Mouse (Mus musculus) CH12.LX (cell line): ENCODE results near the gene Ccnd3. TPM values are rescaled to one million over a fixed set of nuclear protein-coding genes. Genes with fewer than 3 reads are reported as not detected.

ENCODE experiments used
- DNase-seq: peaks from one replicate; pipeline ENCODE4 v3.0.0-alpha.2; 2013; ENCODE audit errors: extremely low read depth
- H3K27ac ChIP-seq: 2 replicates; pipeline ENCODE4 v1.5.1; 2012; ENCODE audit warnings: low read depth, mild to moderate bottlenecking, control low read depth, moderate library complexity; ENCODE audit not compliant: insufficient read depth
- H3K27me3 ChIP-seq: replicated peaks from 2 replicates; pipeline ENCODE3; 2012; ENCODE audit warnings: inconsistent platforms
- H3K36me3 ChIP-seq, 2 experiments: replicated peaks in 1 of 2; 2 replicates each; pipeline versions ENCODE3 to v1.6.1; 2012; ENCODE audit warnings: inconsistent platforms in 1 of 2, low read length in 1 of 2, mild to moderate bottlenecking in 1 of 2, mixed read lengths in 1 of 2, moderate library complexity in 1 of 2; ENCODE audit not compliant: control insufficient read depth in 1 of 2, insufficient read depth in 1 of 2
- H3K4me1 ChIP-seq, 2 experiments: 2 replicates each; pipeline ENCODE4 v1.6.1; 2012; ENCODE audit warnings: inconsistent platforms in 1 of 2, moderate library complexity in 1 of 2; ENCODE audit not compliant: insufficient read depth in 2 of 2, control insufficient read depth in 1 of 2
- H3K4me2 ChIP-seq: 2 replicates; pipeline ENCODE4 v1.6.1; 2012; ENCODE audit warnings: low read depth, mild to moderate bottlenecking, control low read depth; ENCODE audit not compliant: poor library complexity, insufficient read depth, severe bottlenecking
- H3K4me3 ChIP-seq, 3 experiments: fragments of 150-350 bp in 1 of 3; sonication (generic) in 1 of 3; replicated peaks in 1 of 3; 2 replicates each; pipeline versions ENCODE3 to v1.5.1; 2011 to 2012; ENCODE audit warnings: low read depth in 2 of 3, low read length in 2 of 3, mild to moderate bottlenecking in 2 of 3, moderate library complexity in 2 of 3, control low read depth in 1 of 3, improper control_type of control experiment in 1 of 3, inconsistent platforms in 1 of 3, mixed read lengths in 1 of 3; ENCODE audit not compliant: poor library complexity in 1 of 3
- H3K79me2 ChIP-seq: replicated peaks from 2 replicates; pipeline ENCODE4 v1.6.1; 2012; ENCODE audit warnings: mild to moderate bottlenecking, moderate library complexity; ENCODE audit not compliant: control insufficient read depth, poor library complexity, insufficient read depth, severe bottlenecking; ENCODE audit errors: extremely low read depth
- H3K9ac ChIP-seq: 2 replicates; pipeline ENCODE4 v1.6.1; 2012; ENCODE audit warnings: low read depth, mild to moderate bottlenecking, control low read depth, moderate library complexity; ENCODE audit not compliant: insufficient read depth
- H3K9me3 ChIP-seq: replicated peaks from 2 replicates; pipeline ENCODE3; 2012; ENCODE audit warnings: low read length, inconsistent platforms, mixed read lengths
- BHLHE40 ChIP-seq: IDR thresholded peaks from 2 replicates; pipeline ENCODE4 v1.6.1; 2011; ENCODE audit warnings: mild to moderate bottlenecking, low read depth, low read length, improper control_type of control experiment
- E2F4 ChIP-seq: IDR thresholded peaks from 2 replicates; pipeline ENCODE4 v1.6.1; 2011; ENCODE audit warnings: low read depth, low read length, improper control_type of control experiment; ENCODE audit not compliant: insufficient replicate concordance
- ELF1 ChIP-seq: IDR thresholded peaks from 2 replicates; pipeline ENCODE4 v1.6.1; 2014; ENCODE audit warnings: low read depth, mild to moderate bottlenecking, inconsistent platforms, low read length, improper control_type of control experiment
- EP300 ChIP-seq: IDR thresholded peaks from 2 replicates; pipeline ENCODE4 v1.6.1; 2011; ENCODE audit warnings: low read length, improper control_type of control experiment
- ETS1 ChIP-seq: conservative IDR thresholded peaks from 2 replicates; pipeline ENCODE4 v1.6.1; 2012; ENCODE audit warnings: low read depth, mild to moderate bottlenecking, inconsistent platforms, low read length, improper control_type of control experiment, moderate library complexity
- GABPA ChIP-seq: IDR thresholded peaks from 2 replicates; pipeline ENCODE4 v1.6.1; 2012; ENCODE audit warnings: low read depth, low read length, improper control_type of control experiment, inconsistent platforms; ENCODE audit not compliant: insufficient replicate concordance
- IRF4 ChIP-seq: IDR thresholded peaks from 2 replicates; pipeline ENCODE4 v1.6.1; 2014; ENCODE audit warnings: low read depth, mild to moderate bottlenecking, inconsistent platforms, low read length, improper control_type of control experiment
- KAT2A ChIP-seq: IDR thresholded peaks from 2 replicates; pipeline ENCODE4 v1.6.1; 2012; ENCODE audit warnings: low read length, improper control_type of control experiment, inconsistent platforms; ENCODE audit not compliant: insufficient replicate concordance
- MAX ChIP-seq: IDR thresholded peaks from 2 replicates; pipeline ENCODE4 v1.6.1; 2011; ENCODE audit warnings: low read length, improper control_type of control experiment
- MAZ ChIP-seq: IDR thresholded peaks from 2 replicates; pipeline ENCODE4 v1.6.1; 2012; ENCODE audit warnings: low read depth, mild to moderate bottlenecking, inconsistent platforms, low read length, improper control_type of control experiment, moderate library complexity
- MEF2A ChIP-seq: IDR thresholded peaks from 2 replicates; pipeline ENCODE4 v1.6.1; 2014; ENCODE audit warnings: low read depth, mild to moderate bottlenecking, inconsistent platforms, low read length, improper control_type of control experiment, borderline replicate concordance
- MXI1 ChIP-seq: IDR thresholded peaks from 2 replicates; pipeline ENCODE4 v1.6.1; 2011; ENCODE audit warnings: mild to moderate bottlenecking, low read depth, low read length, improper control_type of control experiment
- NELFE ChIP-seq: IDR thresholded peaks from 2 replicates; pipeline ENCODE4 v1.6.1; 2011; ENCODE audit warnings: low read depth, low read length, improper control_type of control experiment
- NRF1 ChIP-seq: IDR thresholded peaks from 2 replicates; pipeline ENCODE4 v1.6.1; 2014; ENCODE audit warnings: low read depth, mild to moderate bottlenecking, inconsistent platforms, low read length, improper control_type of control experiment, moderate library complexity
- POLR2A ChIP-seq: IDR thresholded peaks from 2 replicates; pipeline ENCODE4 v1.6.1; 2011; ENCODE audit warnings: low read depth, mild to moderate bottlenecking, improper control_type of control experiment, low read length
- RAD21 ChIP-seq: IDR thresholded peaks from 2 replicates; pipeline ENCODE4 v1.6.1; 2011; ENCODE audit warnings: low read depth, mild to moderate bottlenecking, low read length, improper control_type of control experiment, moderate library complexity
- UBTF ChIP-seq: IDR thresholded peaks from 2 replicates; pipeline ENCODE4 v1.6.1; 2012; ENCODE audit warnings: low read depth, mild to moderate bottlenecking, inconsistent platforms, low read length, improper control_type of control experiment, moderate library complexity
- ZC3H11A ChIP-seq: IDR thresholded peaks from 2 replicates; pipeline ENCODE4 v1.6.1; 2012; ENCODE audit warnings: low read depth, mild to moderate bottlenecking, inconsistent platforms, low read length, improper control_type of control experiment
- ZMIZ1 ChIP-seq: IDR thresholded peaks from 2 replicates; pipeline ENCODE4 v1.6.1; 2012; ENCODE audit warnings: low read depth, mild to moderate bottlenecking, inconsistent platforms, low read length, improper control_type of control experiment
- dilution Hi-C: fragments of 300-500 bp; cut with MboI; formaldehyde crosslinking; loops from 2 replicates; pipeline ENCODE4 v1.14.3; 2020; ENCODE audit warnings: low sequenced_read_pairs; ENCODE audit not compliant: extremely low pct_unique_long_range_greater_than_20kb, extremely low pct_ligation_motif_present
- in situ Hi-C: fragments of 300-500 bp; cut with MboI; formaldehyde crosslinking; loops from 3 replicates; pipeline ENCODE4 v1.14.3; 2019; ENCODE audit warnings: low sequenced_read_pairs, low pct_ligation_motif_present, low pct_unique_long_range_greater_than_20kb, mixed read lengths
- polyA plus RNA-seq: library from polyadenylated mRNA; unstranded; fragments of >175 nt; gene quantifications from 2 replicates; pipeline ENCODE4 v1.2.1, GENCODE M21; 2012; ENCODE audit warnings: low read depth; ENCODE audit not compliant: insufficient read length
- total RNA-seq, 2 experiments: library from RNA; depleted of rRNA; stranded (reverse); fragments of 300-350 nt in 1 of 2; fragments of >200 nt in 1 of 2; gene quantifications; 2 replicates each; pipeline ENCODE4 v1.2.3; 2012 to 2014

Gene Ccnd3
- total and polyA plus RNA-seq, 3 experiments: 30.6 to 121 (median 48.7) TPM

DNA sequence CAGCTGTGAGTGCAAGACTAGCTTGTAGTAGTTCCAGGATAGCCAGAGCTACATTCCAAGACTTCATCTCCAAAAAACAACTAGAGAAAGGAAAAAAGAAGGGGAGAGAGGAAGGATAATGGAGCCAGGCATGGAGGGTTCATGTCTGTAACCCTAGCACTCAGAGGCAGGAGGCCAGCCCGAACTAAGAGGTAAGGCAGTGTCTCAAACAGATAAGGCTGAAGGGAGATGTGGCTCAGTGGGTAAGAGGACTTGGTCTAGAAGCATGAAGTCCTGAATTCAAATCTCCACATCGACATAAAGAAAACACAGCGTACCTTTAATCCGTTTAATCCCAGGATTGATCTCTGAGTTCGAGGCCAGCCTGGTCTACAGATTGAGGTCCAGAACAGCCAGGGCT is 27.5 kb downstream of the Ccnd3 start:
- Histone ChIP-seq H3K4me2 (no peak overlapping the region), H3K36me3 (no peaks in the 10 kb centered on the region), H3K4me3 (no peak overlapping the region), H3K27ac (no peak overlapping the region), H3K27me3 (no peaks in the 10 kb centered on the region), H3K9ac (no peak overlapping the region), H3K4me1 (peaks cover 4 to 20% of the 10 kb centered on the region in 2 experiments; a peak in 3 of 4 replicates), H3K79me2 (no peaks in the 10 kb centered on the region), H3K9me3 (no peaks in the 10 kb centered on the region)
- dilution Hi-C loops (no loop called here), in situ Hi-C loops (no loop called here)
- TF ChIP-seq NRF1 (no peak), NELFE (no peak), BHLHE40 (no peak), E2F4 (no peak), GABPA (no peak), RAD21 (no peak), MAZ (no peak), POLR2A (no peak), MEF2A (no peak), MXI1 (no peak), UBTF (no peak), ETS1 (no peak), EP300 (no peak), IRF4 (no peak), ZMIZ1 (no peak), KAT2A (no peak)
- DNase-seq: no peak

DNA sequence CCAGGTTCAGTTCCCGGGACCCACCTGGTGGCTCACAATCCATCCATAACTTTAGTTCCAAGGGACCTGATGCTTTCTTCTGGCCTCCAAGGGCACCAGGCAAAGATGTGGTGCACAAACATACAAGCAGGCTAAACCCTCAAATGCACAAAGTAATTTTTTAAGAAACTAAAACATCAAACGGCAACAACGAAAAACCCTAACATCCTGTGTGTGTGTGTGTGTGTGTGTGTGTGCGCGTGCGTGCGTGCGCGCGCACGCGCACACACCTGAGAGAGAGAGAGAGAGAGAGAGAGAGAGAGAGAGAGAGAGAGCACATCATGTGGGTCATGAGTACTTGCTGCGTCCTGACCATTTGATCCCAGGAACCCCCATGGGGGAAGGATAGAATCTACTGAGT is 28.8 kb downstream of the Ccnd3 start:
- Histone ChIP-seq H3K27me3 (no peaks in the 10 kb centered on the region), H3K4me2 (no peak overlapping the region), H3K79me2 (no peaks in the 10 kb centered on the region; the same call in 1 of the 2 replicates), H3K4me3 (no peak overlapping the region), H3K9ac (no peak overlapping the region), H3K36me3 (no peaks in the 10 kb centered on the region), H3K9me3 (no peaks in the 10 kb centered on the region), H3K27ac (no peak overlapping the region), H3K4me1 (peaks cover 4 to 17% of the 10 kb centered on the region in 2 experiments; a peak in 3 of 4 replicates)
- TF ChIP-seq ELF1: no peak
- no peak for TF ChIP-seq MAX
- no peak for TF ChIP-seq E2F4
- no peak for TF ChIP-seq ZC3H11A
- dilution Hi-C loops: no loop called here
- DNase-seq: no peak
- in situ Hi-C loops: no loop called here
